Mouse (Mus musculus) liver, embryonic 11.5 days (tissue): Measurements from ENCODE around the gene Evx2. TPM values are rescaled to one million over a fixed set of nuclear protein-coding genes. Genes with fewer than 3 reads are reported as not detected.

ENCODE experiments used
- ATAC-seq: fragments of 200-750 bp; cut with Nextera tagmentation; replicated peaks from 2 replicates; pipeline ENCODE4 v1.8.0; 2017; ENCODE audit warnings: moderate number of reproducible peaks, mild to moderate bottlenecking, moderate TSS enrichment, moderate library complexity; ENCODE audit not compliant: low FRiP score
- DNase-seq: peaks from one replicate; pipeline ENCODE4 v3.0.0-alpha.2; 2017; ENCODE audit warnings: low spot score
- H3K27ac ChIP-seq: fragments of 300-500 bp; sonication (generic); 2 replicates; pipeline ENCODE4 v1.5.1; 2014; ENCODE audit warnings: mild to moderate bottlenecking, low read depth, low read length, control low read depth
- H3K27me3 ChIP-seq: fragments of 300-500 bp; sonication (generic); replicated peaks from 2 replicates; pipeline ENCODE4 v1.6.1; 2014; ENCODE audit warnings: low read length, mixed read lengths; ENCODE audit not compliant: control insufficient read depth, insufficient read depth
- H3K36me3 ChIP-seq: fragments of 300-500 bp; sonication (generic); 2 replicates; pipeline ENCODE4 v1.6.1; 2014; ENCODE audit warnings: mild to moderate bottlenecking, low read length, moderate library complexity, mixed read lengths; ENCODE audit not compliant: control insufficient read depth, insufficient read depth
- H3K4me1 ChIP-seq: fragments of 300-500 bp; sonication (generic); replicated peaks from 2 replicates; pipeline ENCODE4 v1.6.1; 2014; ENCODE audit warnings: low read length, mixed read lengths; ENCODE audit not compliant: control insufficient read depth, insufficient read depth
- H3K4me2 ChIP-seq: fragments of 300-500 bp; sonication (generic); 2 replicates; pipeline ENCODE4 v1.6.1; 2014; ENCODE audit warnings: mild to moderate bottlenecking, control low read depth, moderate library complexity
- H3K4me3 ChIP-seq: fragments of 300-500 bp; sonication (generic); 2 replicates; pipeline ENCODE4 v1.5.1; 2014; ENCODE audit warnings: low read depth, low read length, control low read depth
- H3K9ac ChIP-seq: fragments of 300-500 bp; sonication (generic); 2 replicates; pipeline ENCODE4 v1.6.1; 2014; ENCODE audit warnings: low read depth, low read length, control low read depth
- H3K9me3 ChIP-seq: fragments of 300-500 bp; sonication (generic); 2 replicates; pipeline ENCODE4 v1.6.1; 2016; ENCODE audit warnings: low read length, inconsistent platforms, mixed read lengths; ENCODE audit not compliant: control insufficient read depth
- WGBS: fragments of 180-500 bp; shearing (Covaris S2); extraction: QIAGEN DNeasy Blood & Tissue Kit; methylation state at CpG from one replicate; pipeline ENCODE4 v1.1.7; 2014; 5-methylcytosine and 5-hydroxymethylcytosine counted together
- polyA plus RNA-seq: library from polyadenylated mRNA; unstranded; fragments of >200 nt; fragmentation: Nextera tagmentation; extraction: Ambion mirVana; gene quantifications from 2 replicates; pipeline ENCODE4 v1.2.1, GENCODE M21; 2014

Gene Evx2
- 0.12 TPM in 1 of 2 replicates, not detected in the other for polyA plus RNA-seq

- Histone ChIP-seq H3K4me3 (no peak within 1 kb of the TSS), H3K27me3 (peaks cover 99% of the 10 kb centered on the region), H3K36me3 (no peaks in the 10 kb centered on the region), H3K9me3 (no peaks in the 10 kb centered on the region), H3K4me2 (no peak within 1 kb of the TSS), H3K4me1 (peaks cover 6% of the 10 kb centered on the region; the same call in 1 of the 2 replicates), H3K27ac (no peak within 1 kb of the TSS), H3K9ac (no peak within 1 kb of the TSS)
- 2% methylated on average over 28 of the region's 28 CpGs for WGBS
- DNase-seq (no peak), ATAC-seq (no peak)
Measured at GRCm38 (mm10) chr2:74659507-74660005, at the start of gene Evx2. Gene Evx2 (minus strand): TSS chr2:74659557.

- Histone ChIP-seq H3K36me3 (no peaks in the 10 kb centered on the region), H3K27ac (no peak overlapping the region), H3K4me1 (peaks cover 10% of the 10 kb centered on the region; the same call in 1 of the 2 replicates), H3K4me3 (no peak overlapping the region), H3K27me3 (peaks cover 99% of the 10 kb centered on the region), H3K9ac (no peak overlapping the region), H3K9me3 (no peaks in the 10 kb centered on the region), H3K4me2 (no peak overlapping the region)
- 30% methylated on average over 4 of the region's 4 CpGs for WGBS
- ATAC-seq = no peak
- no peak for DNase-seq
Measured at GRCm38 (mm10) chr2:74708676-74709075, 49.3 kb upstream of the Evx2 start.

DNA sequence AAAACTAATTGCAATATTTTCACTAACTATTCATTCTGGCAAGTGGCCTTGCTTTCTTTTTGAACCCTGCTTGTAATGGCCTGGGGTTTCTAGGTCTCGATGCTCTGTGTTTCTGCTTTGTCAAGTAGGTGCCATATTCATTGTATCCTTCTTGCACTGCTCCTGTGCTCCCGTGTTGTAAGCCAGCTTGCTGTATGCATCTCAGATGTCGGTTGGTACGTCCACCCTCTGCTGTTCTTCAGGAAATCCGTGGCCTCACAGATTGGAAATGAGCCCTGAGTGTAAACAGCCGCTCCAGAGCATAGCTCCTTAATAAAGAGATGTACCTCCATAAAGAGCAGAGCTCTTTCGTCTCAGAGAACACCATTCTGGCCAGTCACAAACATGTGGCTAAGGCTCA lies 48.2 kb upstream of the Evx2 start:
- Histone ChIP-seq H3K4me3 (no peak overlapping the region), H3K27ac (no peak overlapping the region), H3K9me3 (no peaks in the 10 kb centered on the region), H3K27me3 (peaks cover 99% of the 10 kb centered on the region), H3K36me3 (no peaks in the 10 kb centered on the region), H3K4me2 (no peak overlapping the region), H3K4me1 (peaks cover 10% of the 10 kb centered on the region; the same call in 1 of the 2 replicates), H3K9ac (no peak overlapping the region)
- no peak for DNase-seq
- WGBS = 24% methylated on average over 7 of the region's 7 CpGs
- no peak for ATAC-seq

DNA sequence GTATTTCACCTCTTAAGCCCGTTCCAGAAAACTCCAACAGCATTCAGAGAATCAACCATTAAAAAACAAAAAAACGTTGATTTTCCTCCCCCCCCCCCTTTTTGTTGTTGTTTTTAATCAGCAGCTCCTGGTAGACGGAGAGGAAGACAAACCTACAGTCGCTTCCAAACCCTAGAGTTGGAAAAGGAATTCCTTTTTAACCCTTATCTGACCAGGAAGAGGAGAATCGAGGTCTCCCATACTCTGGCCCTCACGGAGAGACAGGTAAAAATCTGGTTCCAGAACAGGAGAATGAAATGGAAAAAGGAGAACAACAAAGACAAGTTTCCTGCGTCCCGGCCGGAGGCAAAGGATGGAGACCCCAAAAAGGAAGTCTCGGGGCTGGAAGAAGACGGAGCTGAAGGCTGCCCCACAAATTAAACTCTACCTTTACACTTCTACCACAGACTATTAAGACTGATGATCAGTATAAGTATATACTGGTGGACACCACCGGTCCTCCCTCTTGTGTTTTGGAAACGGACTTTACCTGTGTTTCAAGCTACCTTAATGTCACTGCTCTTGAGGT lies 47.1 kb upstream of the Evx2 start:
- Histone ChIP-seq H3K4me1 (peaks cover 10% of the 10 kb centered on the region; the same call in 1 of the 2 replicates), H3K4me2 (no peak overlapping the region), H3K9ac (no peak overlapping the region), H3K36me3 (no peaks in the 10 kb centered on the region), H3K9me3 (no peaks in the 10 kb centered on the region), H3K4me3 (no peak overlapping the region), H3K27me3 (peaks cover 98% of the 10 kb centered on the region), H3K27ac (no peak overlapping the region)
- WGBS = 4% methylated on average over 13 of the region's 13 CpGs
- ATAC-seq = no peak
- peak; percentile 30 for DNase-seq

- peak; percentile 59 for DNase-seq
- no peaks in the 10 kb centered on the region for H3K36me3 ChIP-seq
- H3K4me1 ChIP-seq = peaks cover 10% of the 10 kb centered on the region; the same call in 1 of the 2 replicates
- under 1% methylated on average over 77 of the region's 85 CpGs for WGBS
- H3K9ac ChIP-seq = peak overlapping the region; percentile 34; the same call in 1 of the 2 replicates
- ATAC-seq = no peak
- no peaks in the 10 kb centered on the region for H3K9me3 ChIP-seq
- H3K27me3 ChIP-seq = peaks cover 98% of the 10 kb centered on the region
- H3K4me2 ChIP-seq = peak overlapping the region; percentile 71
- peak overlapping the region; percentile 51 for H3K4me3 ChIP-seq
- H3K27ac ChIP-seq = no peak overlapping the region
Measured at GRCm38 (mm10) chr2:74705467-74706089, 46.2 kb upstream of the Evx2 start.

DNA sequence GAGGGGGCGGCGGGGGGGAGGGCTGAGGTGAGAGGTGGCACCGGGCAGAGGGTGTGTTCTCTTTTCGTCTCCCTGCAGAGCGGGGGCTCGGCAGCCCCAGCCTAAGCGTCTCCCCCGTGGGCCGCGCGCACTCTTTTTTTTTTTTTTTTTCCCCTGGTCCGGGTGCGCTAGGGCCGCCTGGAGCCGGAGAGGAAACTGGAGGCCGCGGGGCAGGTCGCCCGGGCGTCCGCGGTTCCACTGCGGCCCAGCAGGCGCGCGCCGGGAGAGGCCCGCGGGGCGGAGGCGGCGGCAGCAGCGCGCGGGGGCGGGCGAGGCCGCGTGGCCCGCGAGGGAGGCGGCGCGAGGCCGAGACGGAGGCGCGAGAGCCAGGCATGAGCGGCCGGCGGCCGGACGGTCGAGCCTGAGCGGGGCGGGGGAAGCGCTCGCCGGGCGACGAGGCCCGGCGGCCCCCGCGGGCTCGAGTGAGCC lies 45.7 kb upstream of the Evx2 start:
- ATAC-seq = 0 out of 2 replicates have a peak, but pooled peaks have one; percentile 34
- H3K4me2 ChIP-seq = peak overlapping the region; percentile 71
- peaks cover 98% of the 10 kb centered on the region for H3K27me3 ChIP-seq
- H3K9me3 ChIP-seq = no peaks in the 10 kb centered on the region
- H3K27ac ChIP-seq = no peak overlapping the region
- H3K4me1 ChIP-seq = peaks cover 10% of the 10 kb centered on the region; the same call in 1 of the 2 replicates
- DNase-seq = peak; percentile 56
- H3K4me3 ChIP-seq = peak overlapping the region; percentile 51
- peak overlapping the region; percentile 34; the same call in 1 of the 2 replicates for H3K9ac ChIP-seq
- H3K36me3 ChIP-seq = no peaks in the 10 kb centered on the region
- WGBS = 1% methylated on average over 38 of the region's 66 CpGs

DNA sequence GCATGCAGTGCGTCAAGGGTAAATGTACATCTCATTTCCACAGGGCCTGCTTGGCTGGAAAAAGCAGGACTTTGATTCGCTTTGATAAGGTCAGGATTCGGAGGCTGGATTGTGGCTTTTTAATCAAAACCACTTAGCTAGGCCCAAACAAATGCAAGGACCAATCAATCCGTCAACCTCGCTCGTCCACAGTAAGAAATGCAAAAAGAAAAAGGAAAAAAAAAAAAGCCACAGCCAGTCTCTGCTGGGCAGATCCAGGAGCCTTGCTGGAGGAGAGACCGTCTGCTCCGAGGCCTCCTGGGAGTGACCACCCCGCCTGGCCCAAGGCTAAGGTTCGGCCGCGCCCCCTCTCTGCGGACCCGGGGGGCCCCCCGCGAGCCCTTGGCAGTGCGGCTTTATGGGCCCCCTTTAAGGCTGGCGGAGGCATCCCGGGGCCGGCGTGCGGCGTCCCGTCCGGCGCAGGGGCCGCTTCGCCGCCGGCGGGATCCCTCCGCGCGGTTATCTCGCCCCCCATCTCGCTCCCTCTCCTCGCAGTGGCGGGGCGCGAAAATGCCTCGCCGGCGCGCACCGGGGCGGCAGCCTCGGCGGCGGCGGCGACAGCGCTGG lies 45.1 kb upstream of the Evx2 start, which contains the start of gene Hoxd8:
Gene Hoxd8 (plus strand): TSS at position 223 of the 606 bp plus-strand sequence.
- peak within 1 kb of the TSS; percentile 34; the same call in 1 of the 2 replicates for H3K9ac ChIP-seq
- DNase-seq = peak; percentile 48
- peak within 1 kb of the TSS; percentile 71 for H3K4me2 ChIP-seq
- H3K27ac ChIP-seq = no peak within 1 kb of the TSS
- no peaks in the 10 kb centered on the region for H3K9me3 ChIP-seq
- peaks cover 98% of the 10 kb centered on the region for H3K27me3 ChIP-seq
- WGBS = 3% methylated on average over 31 of the region's 52 CpGs
- peaks cover 10% of the 10 kb centered on the region; the same call in 1 of the 2 replicates for H3K4me1 ChIP-seq
- no peaks in the 10 kb centered on the region for H3K36me3 ChIP-seq
- peak within 1 kb of the TSS; percentile 51 for H3K4me3 ChIP-seq
- ATAC-seq = no peak

- H3K9ac ChIP-seq = no peak overlapping the region
- no peak for ATAC-seq
Measured at GRCm38 (mm10) chr2:74703720-74704392, 44.5 kb upstream of the Evx2 start.

More at GRCm38 (mm10) chr2:74703720-74704392, 44.5 kb upstream of the Evx2 start:
- H3K4me3 ChIP-seq = no peak overlapping the region
- no peaks in the 10 kb centered on the region for H3K9me3 ChIP-seq
- peak; percentile 37 for DNase-seq
- H3K36me3 ChIP-seq = no peaks in the 10 kb centered on the region
- H3K4me2 ChIP-seq = no peak overlapping the region
- 5% methylated on average over 26 of the region's 26 CpGs for WGBS
- H3K4me1 ChIP-seq = peaks cover 10% of the 10 kb centered on the region; the same call in 1 of the 2 replicates
- peaks cover 98% of the 10 kb centered on the region for H3K27me3 ChIP-seq
- H3K27ac ChIP-seq = no peak overlapping the region
